Comparison of ENCODE assay signal across 11 mouse cellular contexts in genomic region chr9:58214519-58215180, GRCm38 (mm10). TPM values are rescaled to one million over a fixed set of nuclear protein-coding genes. Genes with fewer than 3 reads are reported as not detected.
A peak's percentile ranks its signal among the peaks of the same experiment; 100 is the strongest.
DNase-seq lines count a peak whose midpoint lies in the region; ATAC-seq and TF ChIP-seq lines count a peak whose summit lies in the region.
"Had no signal": no experiment of that assay in that cellular context is flagged by ENCODE, and none has a peak within 500 bp of the region (broad histone marks: within the 10 kb centered on the region; RNA-seq: fewer than 3 reads in every experiment).

No protein-coding gene starts in this region.

- H3K9me3 ChIP-seq in hindbrain, postnatal 0 days (ENCODE audit: low read length), result no peaks in the 10 kb centered on the region
- H3K9me3 ChIP-seq: forebrain, embryonic 10.5 days; hindbrain, embryonic 13.5 days; neural tube, embryonic 12.5 days had no signal

- peak overlapping the region; percentile 45; the same call in 1 of the 2 replicates for H3K27ac ChIP-seq in spleen, adult 2 months (ENCODE audit: insufficient read depth, low read length)
- H3K27ac ChIP-seq in hindbrain, postnatal 0 days, result no peak overlapping the region
- H3K27ac ChIP-seq: forebrain, embryonic 10.5 days; neural tube, embryonic 12.5 days had no signal

- TF ChIP-seq CTCF in spleen, adult 2 months (IDR thresholded peaks at IDR 0.05; ENCODE audit: extremely low read depth, insufficient read depth, insufficient read length, insufficient replicate concordance), result no peak
- TF ChIP-seq CTCF in hindbrain, postnatal 0 days (IDR thresholded peaks at IDR 0.05; ENCODE audit: low read depth), result no peak

- peak; percentile 12 for DNase-seq in embryo, embryonic 10.5 days (ENCODE audit: low spot score)
- no peak for DNase-seq in embryo, embryonic 11 days
- DNase-seq in spleen, adult 2 months (ENCODE audit: low read depth in 1 of 2, low spot score in 2 of 2), result no peak
- no peak for DNase-seq in spleen, adult 12 weeks (ENCODE audit: low spot score)
- peak; percentile 55 to 62 for DNase-seq in kidney, postnatal 4 days
- no peak for DNase-seq in right cerebral cortex, postnatal 25 days
- no peak for DNase-seq in hindbrain, postnatal 0 days (ENCODE audit: low spot score)

- no peaks in the 10 kb centered on the region for H3K27me3 ChIP-seq in spleen, adult 2 months (ENCODE audit: control insufficient read depth, insufficient read depth, low read length)
- no peaks in the 10 kb centered on the region for H3K27me3 ChIP-seq in myocyte (ENCODE audit: control insufficient read depth, insufficient read depth, insufficient read length)
- H3K27me3 ChIP-seq in hindbrain, postnatal 0 days (ENCODE audit: insufficient read depth, low read length), result no peaks in the 10 kb centered on the region
- H3K27me3 ChIP-seq: neural tube, embryonic 12.5 days had no signal

- H3K4me2 ChIP-seq in myocyte (ENCODE audit: low read depth), result peak overlapping the region; percentile 31
- no peak overlapping the region for H3K4me2 ChIP-seq in hindbrain, postnatal 0 days (ENCODE audit: low read depth, low read length)
- H3K4me2 ChIP-seq: hindbrain, embryonic 13.5 days; neural tube, embryonic 12.5 days had no signal

- no peak for TF ChIP-seq POLR2A in spleen, adult 2 months (IDR thresholded peaks at IDR 0.05; ENCODE audit: low read depth, low read length)
- no peak for TF ChIP-seq POLR2A in myocyte (IDR thresholded peaks at IDR 0.05; ENCODE audit: insufficient read length, low read depth)

- no peaks in the 10 kb centered on the region for H3K79me2 ChIP-seq in myocyte (ENCODE audit: control insufficient read depth, insufficient read depth)

- H3K9ac ChIP-seq in hindbrain, postnatal 0 days (replicated peaks; ENCODE audit: low read length), result no peak overlapping the region
- H3K9ac ChIP-seq: hindbrain, embryonic 13.5 days; neural tube, embryonic 12.5 days had no signal

- no peak for ATAC-seq in hindbrain, postnatal 0 days

- no peak overlapping the region for H3ac ChIP-seq in myocyte (ENCODE audit: control insufficient read depth, insufficient read length)

- WGBS in spleen, adult 2 months, result 59% methylated on average over 8 of the region's 8 CpGs
- 63% methylated on average over 8 of the region's 8 CpGs for WGBS in hindbrain, postnatal 0 days

- H3K4me1 ChIP-seq in spleen, adult 2 months (ENCODE audit: control insufficient read depth, insufficient read depth, insufficient read length), result no peaks in the 10 kb centered on the region
- no peaks in the 10 kb centered on the region for H3K4me1 ChIP-seq in hindbrain, postnatal 0 days (ENCODE audit: insufficient read depth, low read length)

- H3K4me3 ChIP-seq in spleen, adult 2 months (ENCODE audit: extremely low read depth, insufficient read depth, insufficient read length), result no peak overlapping the region
- no peak overlapping the region for H3K4me3 ChIP-seq in myocyte
- no peak overlapping the region for H3K4me3 ChIP-seq in hindbrain, postnatal 0 days (ENCODE audit: low read length)
- H3K4me3 ChIP-seq: forebrain, embryonic 10.5 days; hindbrain, embryonic 13.5 days; neural tube, embryonic 12.5 days had no signal

- H3K36me3 ChIP-seq in spleen, adult 2 months (ENCODE audit: control insufficient read depth, insufficient read depth, low read length), result peaks cover 8% of the 10 kb centered on the region
- H3K36me3 ChIP-seq in myocyte (ENCODE audit: control insufficient read depth, insufficient read depth), result no peaks in the 10 kb centered on the region
- H3K36me3 ChIP-seq in hindbrain, postnatal 0 days (ENCODE audit: insufficient read depth, low read length), result no peaks in the 10 kb centered on the region
- H3K36me3 ChIP-seq: hindbrain, embryonic 13.5 days; neural tube, embryonic 12.5 days had no signal

TF ChIP-seq in myocyte, 11 proteins besides CTCF, POLR2A, EP300 and RAD21:
- TF ChIP-seq CEBPB (IDR thresholded peaks at IDR 0.05; ENCODE audit: insufficient read depth, poor library complexity, severe bottlenecking) (peak; percentile 61; the same call in 1 of the 2 replicates), SRF (IDR thresholded peaks at IDR 0.05; ENCODE audit: control insufficient read depth, insufficient read length, low read depth) (no peak)

RNA-seq across cellular contexts. Expression of gene Islr2, which starts 10.5 kb away (rescaled TPM):
- 0.28 and 0.67 TPM in 2 replicates for polyA plus RNA-seq in spleen, adult 2 months (2012; rRNA removed)
- 0.32 TPM for polyA plus RNA-seq in myocyte (2012; fragmentation: generic; extraction: Trizol)
- 293 and 343 TPM in 2 replicates for total RNA-seq in hindbrain, postnatal 0 days (2014; rRNA removed)
- polyA plus RNA-seq in hindbrain, postnatal 0 days (2015; fragmentation: Nextera tagmentation; extraction: Ambion mirVana), result 15.8 and 19.2 TPM in 2 replicates

RNA-seq across cellular contexts. Expression of gene Islr, which starts 10.5 kb away (rescaled TPM):
- polyA plus RNA-seq in spleen, adult 2 months (2012; rRNA removed), result 21.9 and 27.7 TPM in 2 replicates
- 30.3 TPM for polyA plus RNA-seq in myocyte (2012; fragmentation: generic; extraction: Trizol)
- 57.9 and 72.8 TPM in 2 replicates for total RNA-seq in hindbrain, postnatal 0 days (2014; rRNA removed)
- polyA plus RNA-seq in hindbrain, postnatal 0 days (2015; fragmentation: Nextera tagmentation; extraction: Ambion mirVana), result 29.9 and 33.5 TPM in 2 replicates

RNA-seq across cellular contexts. Expression of gene Pml, which starts 34.9 kb away (rescaled TPM):
- 91.6 and 121 TPM in 2 replicates for polyA plus RNA-seq in spleen, adult 2 months (2012; rRNA removed)
- polyA plus RNA-seq in myocyte (2012; fragmentation: generic; extraction: Trizol), result 15.5 TPM
- total RNA-seq in hindbrain, postnatal 0 days (2014; rRNA removed), result 11.4 and 17.0 TPM in 2 replicates
- polyA plus RNA-seq in hindbrain, postnatal 0 days (2015; fragmentation: Nextera tagmentation; extraction: Ambion mirVana), result 3.2 and 4.8 TPM in 2 replicates

RNA-seq across cellular contexts. Expression of gene Stoml1, which starts 38.3 kb away (rescaled TPM):
- polyA plus RNA-seq in spleen, adult 2 months (2012; rRNA removed), result 55.5 and 63.5 TPM in 2 replicates
- polyA plus RNA-seq in myocyte (2012; fragmentation: generic; extraction: Trizol), result 37.9 TPM
- total RNA-seq in hindbrain, postnatal 0 days (2014; rRNA removed), result 145 and 157 TPM in 2 replicates
- polyA plus RNA-seq in hindbrain, postnatal 0 days (2015; fragmentation: Nextera tagmentation; extraction: Ambion mirVana), result 136 and 141 TPM in 2 replicates

Comparison
In these comparisons a context has a peak if more than half of its experiments do, and no peak if none do; other contexts are left out.
1. DNase-seq: peak in embryo, embryonic 10.5 days (single experiment) and kidney, postnatal 4 days (2 of 2); none in embryo, embryonic 11 days (single experiment), spleen, adult 2 months (0 of 2), spleen, adult 12 weeks (single experiment), right cerebral cortex, postnatal 25 days (single experiment) and hindbrain, postnatal 0 days (single experiment).
2. RNA of gene Islr2, which starts 10.5 kb away (polyA plus RNA-seq): 15.8 to 19.2 TPM in hindbrain, postnatal 0 days; 0.32 TPM in myocyte (single experiment) and 0.28 to 0.67 TPM in spleen, adult 2 months; every median in the first group is over 10 times any median in the second.